Mouse (Mus musculus): ENCODE measurements around the gene Ergic1.

- TF ChIP-seq CTCF (IDR thresholded peaks at IDR 0.05; ENCODE audit: borderline replicate concordance, control insufficient read depth, extremely low read depth, insufficient read depth, low read length, poor library complexity) (no peak), POLR2A (IDR thresholded peaks at IDR 0.05; ENCODE audit: control insufficient read depth, extremely low read depth, insufficient read depth, low read length, poor library complexity) (no peak)
These were observed 30.7 kb upstream of the Ergic1 start for GRCm38 (mm10) chr17:26530590-26531081.

All from thymus, adult 2 months (tissue).